Mouse (Mus musculus): ENCODE measurements around the gene Csk. TPM values are rescaled to one million over a fixed set of nuclear protein-coding genes. Genes with fewer than 3 reads are reported as not detected.

Gene Csk
- polyA plus RNA-seq, 1 experiment from 2014 or later = 30.9 TPM

DNA sequence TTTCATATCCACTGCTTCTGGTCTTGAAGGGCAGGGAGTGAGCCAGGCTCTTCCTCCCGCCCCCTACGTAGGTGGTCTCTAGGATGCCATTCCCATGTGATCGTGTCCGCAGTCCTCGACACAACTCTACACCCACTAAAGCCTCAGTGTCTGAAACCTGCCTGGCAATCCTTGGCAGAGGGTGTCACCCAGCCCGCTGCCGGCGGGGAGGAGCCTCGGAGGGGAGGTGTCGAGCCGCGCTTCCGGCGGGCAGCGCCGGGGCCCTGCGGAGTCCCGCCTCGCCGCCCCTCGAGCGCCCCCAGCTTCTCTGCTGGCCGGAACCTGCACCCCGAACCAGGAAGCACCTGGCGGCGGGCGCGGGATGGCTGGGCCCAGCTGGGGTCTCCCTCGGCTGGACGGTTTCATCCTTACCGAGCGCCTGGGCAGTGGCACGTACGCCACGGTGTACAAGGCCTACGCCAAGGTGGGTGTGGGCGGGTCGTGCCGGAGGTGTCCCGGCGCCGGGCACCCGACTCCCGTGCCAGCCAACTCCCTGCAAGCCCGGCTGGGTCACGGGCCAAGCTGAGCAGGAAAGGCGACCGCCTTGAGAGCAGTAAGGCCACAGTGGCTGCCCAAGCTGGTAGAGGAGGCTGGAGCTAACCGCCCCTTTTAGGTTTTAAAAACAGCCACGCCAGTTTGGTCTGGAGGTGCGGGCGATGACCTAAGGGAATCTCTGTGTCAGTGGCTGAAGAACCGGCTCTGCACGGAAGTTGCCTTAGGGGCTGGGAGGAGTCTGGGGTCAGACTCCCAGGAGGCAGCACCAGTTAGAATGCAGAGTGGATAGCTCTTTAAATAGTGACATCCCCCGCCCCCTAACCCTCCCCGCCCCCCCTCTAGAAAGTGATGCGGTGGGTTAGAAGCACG is 64.0 kb downstream of the Csk start, which contains the start of gene Ulk3:
TSS of gene Ulk3 (plus strand) at position 229 of the 903 bp plus-strand sequence.
- under 1% methylated on average over 58 of the region's 58 CpGs for WGBS
- Histone ChIP-seq H3K9ac (replicated peaks; ENCODE audit: low read depth, low read length) (peak within 1 kb of the TSS; percentile 73), H3K4me2 (replicated peaks; ENCODE audit: low read depth, low read length) (peak within 1 kb of the TSS; percentile 91), H3K4me1 (ENCODE audit: control insufficient read depth, insufficient read depth, low read length) (peaks cover 10% of the 10 kb centered on the region; the same call in 1 of the 2 replicates), H3K9me3 (ENCODE audit: control insufficient read depth, low read depth, low read length) (no peaks in the 10 kb centered on the region), H3K4me3 (ENCODE audit: low read depth, low read length) (peak within 1 kb of the TSS; percentile 84), H3K36me3 (ENCODE audit: control insufficient read depth, insufficient read depth, low read length) (peaks cover 8% of the 10 kb centered on the region), H3K27me3 (ENCODE audit: control insufficient read depth, insufficient read depth, low read length) (no peaks in the 10 kb centered on the region), H3K27ac (ENCODE audit: low read length) (peak within 1 kb of the TSS; percentile 63)
- ATAC-seq (ENCODE audit: insufficient number of reproducible peaks, insufficient read depth, low FRiP score, low read depth) = peak; percentile 84

GRCm38 (mm10) chr9:57584991-57585390 is 68.4 kb downstream of the Csk start:
- Histone ChIP-seq H3K4me1 (ENCODE audit: control insufficient read depth, insufficient read depth, low read length) (peaks cover 6% of the 10 kb centered on the region; the same call in 1 of the 2 replicates), H3K27me3 (ENCODE audit: control insufficient read depth, insufficient read depth, low read length) (no peaks in the 10 kb centered on the region), H3K27ac (ENCODE audit: low read length) (no peak overlapping the region), H3K9ac (replicated peaks; ENCODE audit: low read depth, low read length) (no peak overlapping the region), H3K4me3 (ENCODE audit: low read depth, low read length) (no peak overlapping the region), H3K9me3 (ENCODE audit: control insufficient read depth, low read depth, low read length) (no peaks in the 10 kb centered on the region), H3K36me3 (ENCODE audit: control insufficient read depth, insufficient read depth, low read length) (peaks cover 33% of the 10 kb centered on the region), H3K4me2 (replicated peaks; ENCODE audit: low read depth, low read length) (no peak overlapping the region)
- WGBS = 91% methylated on average over 3 of the region's 3 CpGs
- ATAC-seq (ENCODE audit: insufficient number of reproducible peaks, insufficient read depth, low FRiP score, low read depth) = no peak

- 87% methylated on average over 6 of the region's 6 CpGs for WGBS
- no peak overlapping the region for H3K9ac ChIP-seq (replicated peaks; ENCODE audit: low read depth, low read length)
- H3K27ac ChIP-seq (ENCODE audit: low read length) = no peak overlapping the region
- no peak overlapping the region for H3K4me3 ChIP-seq (ENCODE audit: low read depth, low read length)
- H3K9me3 ChIP-seq (ENCODE audit: control insufficient read depth, low read depth, low read length) = no peaks in the 10 kb centered on the region
- no peak overlapping the region for H3K4me2 ChIP-seq (replicated peaks; ENCODE audit: low read depth, low read length)
- H3K4me1 ChIP-seq (ENCODE audit: control insufficient read depth, insufficient read depth, low read length) = no peaks in the 10 kb centered on the region
- H3K27me3 ChIP-seq (ENCODE audit: control insufficient read depth, insufficient read depth, low read length) = no peaks in the 10 kb centered on the region
- H3K36me3 ChIP-seq (ENCODE audit: control insufficient read depth, insufficient read depth, low read length) = peaks cover 24% of the 10 kb centered on the region
- no peak for ATAC-seq (ENCODE audit: insufficient number of reproducible peaks, insufficient read depth, low FRiP score, low read depth)
Measured at GRCm38 (mm10) chr9:57577144-57577849, 76.1 kb downstream of the Csk start.

Other genes with a start within 250 kb of the Csk start
- gene Ppcdc, start 213.5 kb downstream of the Csk start, polyA plus RNA-seq (2014; fragmentation: Nextera tagmentation; extraction: Ambion mirVana) = 30.1 and 32.7 TPM in 2 replicates
- gene Scamp5, start 185.6 kb downstream of the Csk start, polyA plus RNA-seq (2014; fragmentation: Nextera tagmentation; extraction: Ambion mirVana) = 17.9 and 20.0 TPM in 2 replicates
- 3.8 and 4.8 TPM in 2 replicates for gene Rpp25, start 149.6 kb downstream of the Csk start, polyA plus RNA-seq (2014; fragmentation: Nextera tagmentation; extraction: Ambion mirVana)
- gene Cox5a, start 132.4 kb downstream of the Csk start, polyA plus RNA-seq (2014; fragmentation: Nextera tagmentation; extraction: Ambion mirVana) = 525 and 538 TPM in 2 replicates
- gene Fam219b, start 116.1 kb downstream of the Csk start, polyA plus RNA-seq (2014; fragmentation: Nextera tagmentation; extraction: Ambion mirVana) = 22.5 and 23.6 TPM in 2 replicates
- 31.8 and 33.1 TPM in 2 replicates for gene Mpi, start 100.9 kb downstream of the Csk start, polyA plus RNA-seq (2014; fragmentation: Nextera tagmentation; extraction: Ambion mirVana)
- 85.2 and 87.8 TPM in 2 replicates for gene Scamp2, start 92.7 kb downstream of the Csk start, polyA plus RNA-seq (2014; fragmentation: Nextera tagmentation; extraction: Ambion mirVana)
- 14.4 and 15.3 TPM in 2 replicates for gene Ulk3, start 64.2 kb downstream of the Csk start, polyA plus RNA-seq (2014; fragmentation: Nextera tagmentation; extraction: Ambion mirVana)
- gene Cplx3, start 47.4 kb downstream of the Csk start, polyA plus RNA-seq (2014; fragmentation: Nextera tagmentation; extraction: Ambion mirVana) = not detected in 2 replicates
- gene Lman1l, start 32.9 kb downstream of the Csk start, polyA plus RNA-seq (2014; fragmentation: Nextera tagmentation; extraction: Ambion mirVana) = not detected in 2 replicates
- gene Cyp1a2, start 30.1 kb upstream of the Csk start, polyA plus RNA-seq (2014; fragmentation: Nextera tagmentation; extraction: Ambion mirVana) = not detected in 2 replicates
- gene Cyp1a1, start 34.3 kb upstream of the Csk start, polyA plus RNA-seq (2014; fragmentation: Nextera tagmentation; extraction: Ambion mirVana) = not detected in 2 replicates
- gene Edc3, start 54.9 kb upstream of the Csk start, polyA plus RNA-seq (2014; fragmentation: Nextera tagmentation; extraction: Ambion mirVana) = 22.8 and 23.1 TPM in 2 replicates
- 66.0 and 73.1 TPM in 2 replicates for gene Clk3, start 112.2 kb upstream of the Csk start, polyA plus RNA-seq (2014; fragmentation: Nextera tagmentation; extraction: Ambion mirVana)
- gene Arid3b, start 183.2 kb upstream of the Csk start, polyA plus RNA-seq (2014; fragmentation: Nextera tagmentation; extraction: Ambion mirVana) = 5.5 and 8.5 TPM in 2 replicates